Mouse (Mus musculus) retina, postnatal 1 day (tissue): Measurements from ENCODE around the gene Grwd1.

Experiments
- DNase-seq: peaks from one replicate; pipeline ENCODE4 v3.0.0-alpha.2; 2012

The Grwd1 gene

GRCm38 (mm10) chr7:45833924-45834323, 3.2 kb upstream of the Grwd1 start:
- no peak for DNase-seq

- peak; percentile 39 for DNase-seq
Observed at GRCm38 (mm10) chr7:45833148-45833790, 2.5 kb upstream of the Grwd1 start.

- no peak for DNase-seq
Observed at GRCm38 (mm10) chr7:45832428-45832827, 1.7 kb upstream of the Grwd1 start.

GRCm38 (mm10) chr7:45831128-45831525, 383 bp upstream of the Grwd1 start:
- no peak for DNase-seq

GRCm38 (mm10) chr7:45826631-45827030, 4.1 kb downstream of the Grwd1 start:
- no peak for DNase-seq

GRCm38 (mm10) chr7:45824598-45824997, 6.1 kb downstream of the Grwd1 start, which contains the start of gene Kcnj14:
Gene Kcnj14 (minus strand): TSS chr7:45824782.
- no peak for DNase-seq

- no peak for DNase-seq
Observed at GRCm38 (mm10) chr7:45820913-45821312, 9.8 kb downstream of the Grwd1 start.

- DNase-seq, result no peak
Observed at GRCm38 (mm10) chr7:45819843-45820242, 10.9 kb downstream of the Grwd1 start.

- no peak for DNase-seq
Observed at GRCm38 (mm10) chr7:45815984-45816351, 14.8 kb downstream of the Grwd1 start.

- DNase-seq, result peak; percentile 78
Observed at GRCm38 (mm10) chr7:45815323-45815983, 15.3 kb downstream of the Grwd1 start.

- DNase-seq, result no peak
Observed at GRCm38 (mm10) chr7:45814841-45815240, 15.9 kb downstream of the Grwd1 start.

- DNase-seq, result peak; percentile 100
Observed at GRCm38 (mm10) chr7:45813787-45814779, 16.7 kb downstream of the Grwd1 start, which contains the start of gene Cyth2. Gene Cyth2 (minus strand): TSS chr7:45814581.

GRCm38 (mm10) chr7:45812921-45813320, 17.8 kb downstream of the Grwd1 start:
- no peak for DNase-seq

GRCm38 (mm10) chr7:45809276-45810075, 21.3 kb downstream of the Grwd1 start:
- no peak for DNase-seq

- DNase-seq, result no peak
Observed at GRCm38 (mm10) chr7:45808471-45808870, 22.3 kb downstream of the Grwd1 start.

GRCm38 (mm10) chr7:45805941-45806340, 24.8 kb downstream of the Grwd1 start:
- DNase-seq, result no peak

- DNase-seq, result no peak
Observed at GRCm38 (mm10) chr7:45802551-45802950, 28.2 kb downstream of the Grwd1 start.

- peak; percentile 92 for DNase-seq
Observed at GRCm38 (mm10) chr7:45801348-45801747, 29.4 kb downstream of the Grwd1 start.

GRCm38 (mm10) chr7:45800546-45801204, 30.1 kb downstream of the Grwd1 start:
- DNase-seq, result peak; percentile 50

- DNase-seq, result no peak
Observed at GRCm38 (mm10) chr7:45800001-45800400, 30.7 kb downstream of the Grwd1 start.

- DNase-seq, result no peak
Observed at GRCm38 (mm10) chr7:45798931-45799330, 31.8 kb downstream of the Grwd1 start.

GRCm38 (mm10) chr7:45798511-45798836, 32.3 kb downstream of the Grwd1 start:
- DNase-seq, result peak; percentile 50
